Mouse (Mus musculus) ES-E14 (cell line): ENCODE data around the gene Ctsq.

Source experiments
- CHD2 ChIP-seq: IDR thresholded peaks from 2 replicates; pipeline ENCODE4 v1.6.1; 2014; ENCODE audit warnings: mild to moderate bottlenecking, low read depth, low read length, inconsistent platforms
- MAFK ChIP-seq: IDR thresholded peaks from 2 replicates; pipeline ENCODE4 v1.6.1; 2014; ENCODE audit warnings: mild to moderate bottlenecking, low read depth, low read length, inconsistent platforms; ENCODE audit not compliant: insufficient read depth
- ZC3H11A ChIP-seq: IDR thresholded peaks from 2 replicates; pipeline ENCODE4 v1.6.1; 2012; ENCODE audit warnings: low read depth, mild to moderate bottlenecking, inconsistent platforms, low read length, borderline replicate concordance
- ZNF384 ChIP-seq: IDR thresholded peaks from 2 replicates; pipeline ENCODE4 v1.6.1; 2012; ENCODE audit warnings: low read depth, low read length, inconsistent platforms

DNA sequence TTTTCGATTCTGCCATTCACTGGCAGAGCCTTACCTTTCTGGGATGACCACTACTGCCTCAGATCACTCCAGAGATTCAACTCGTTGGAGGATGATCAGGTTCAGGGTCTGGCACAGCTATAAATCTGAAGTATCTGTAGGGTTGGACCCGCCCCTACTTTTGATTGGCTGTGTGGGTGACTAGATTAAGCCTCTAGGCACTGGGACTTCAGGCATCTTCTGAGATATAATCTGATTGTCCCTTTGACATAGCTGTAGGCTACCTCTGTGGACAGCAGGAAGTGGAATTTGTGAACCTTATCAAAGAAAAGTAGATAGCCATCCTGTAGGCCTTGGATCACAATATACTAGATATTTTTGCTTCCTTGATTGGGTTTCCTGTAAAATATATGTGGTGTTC lies at the start of gene Ctsq:
- no peak for TF ChIP-seq ZC3H11A
- TF ChIP-seq MAFK = no peak
- no peak for TF ChIP-seq ZNF384
- TF ChIP-seq CHD2 = no peak
